Mouse (Mus musculus): ENCODE results near the gene Scaper. TPM values are rescaled to one million over a fixed set of nuclear protein-coding genes. Genes with fewer than 3 reads are reported as not detected.

Gene Scaper
- polyA plus RNA-seq, 1 experiment: 6.5 TPM

DNA sequence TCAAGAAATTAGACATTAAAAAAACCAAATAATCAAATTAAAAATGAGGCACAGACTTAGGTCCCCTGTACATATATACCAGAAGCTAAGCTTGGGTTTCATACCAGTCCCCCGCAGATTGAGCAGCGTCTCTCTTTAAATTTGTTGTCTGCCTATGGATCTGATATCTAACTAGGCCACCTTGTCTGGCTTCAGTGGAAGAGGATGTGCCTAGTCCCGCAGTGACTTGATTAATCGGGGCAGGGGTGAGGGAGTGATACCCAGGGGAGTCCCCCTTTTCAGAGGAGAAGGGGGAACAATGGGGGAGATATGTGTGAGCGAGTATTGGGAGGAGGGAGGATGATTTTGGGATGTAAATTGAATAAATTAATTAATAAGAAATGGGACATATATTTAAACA is 310.9 kb downstream of the Scaper start:
- Histone ChIP-seq H3K27ac (ENCODE audit: control insufficient read depth, insufficient read depth, low read length) (no peak overlapping the region), H3K4me3 (ENCODE audit: control insufficient read depth, insufficient read depth, low read length) (no peak overlapping the region), H3K4me1 (replicated peaks; ENCODE audit: control insufficient read depth, insufficient read depth, low read length) (no peaks in the 10 kb centered on the region), H3K36me3 (ENCODE audit: control insufficient read depth, insufficient read depth, low read length) (no peaks in the 10 kb centered on the region), H3K27me3 (ENCODE audit: control insufficient read depth, insufficient read depth, low read length) (no peaks in the 10 kb centered on the region)
- DNase-seq: no peak
- 89% methylated on average over 5 of the region's 5 CpGs for WGBS
- TF ChIP-seq CTCF (IDR thresholded peaks at IDR 0.05; ENCODE audit: borderline replicate concordance, control insufficient read depth, extremely low read depth, insufficient read depth, low read length, poor library complexity): no peak
- TF ChIP-seq POLR2A (IDR thresholded peaks at IDR 0.05; ENCODE audit: control insufficient read depth, extremely low read depth, insufficient read depth, low read length, poor library complexity): no peak

DNA sequence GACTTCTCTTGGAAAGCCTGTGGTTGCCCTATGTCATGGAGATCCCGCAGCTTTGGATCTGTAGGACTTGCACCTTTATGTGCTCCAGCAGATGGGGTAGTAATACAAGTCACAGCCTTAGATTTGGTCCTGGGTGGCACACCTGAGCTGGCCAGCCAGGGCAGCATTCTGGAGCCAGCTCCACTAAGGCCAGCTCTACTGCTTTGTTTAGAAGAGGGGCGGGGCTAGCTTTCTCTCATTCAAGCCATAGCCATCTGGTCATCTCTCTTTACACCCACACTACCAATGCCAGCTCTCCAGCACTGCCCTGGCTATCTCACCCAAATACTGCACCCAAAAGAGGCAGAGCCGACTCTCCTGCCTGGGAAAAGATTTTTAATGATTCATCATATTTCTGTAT is 323.2 kb downstream of the Scaper start:
- TF ChIP-seq CTCF (IDR thresholded peaks at IDR 0.05; ENCODE audit: borderline replicate concordance, control insufficient read depth, extremely low read depth, insufficient read depth, low read length, poor library complexity): no peak
- TF ChIP-seq POLR2A (IDR thresholded peaks at IDR 0.05; ENCODE audit: control insufficient read depth, extremely low read depth, insufficient read depth, low read length, poor library complexity): no peak
- H3K36me3 ChIP-seq (ENCODE audit: control insufficient read depth, insufficient read depth, low read length): no peaks in the 10 kb centered on the region
- no peak for DNase-seq
- H3K4me3 ChIP-seq (ENCODE audit: control insufficient read depth, insufficient read depth, low read length): no peak overlapping the region
- no peak overlapping the region for H3K27ac ChIP-seq (ENCODE audit: control insufficient read depth, insufficient read depth, low read length)
- no peaks in the 10 kb centered on the region for H3K4me1 ChIP-seq (replicated peaks; ENCODE audit: control insufficient read depth, insufficient read depth, low read length)
- no peaks in the 10 kb centered on the region for H3K27me3 ChIP-seq (ENCODE audit: control insufficient read depth, insufficient read depth, low read length)
- 86% methylated on average over 3 of the region's 3 CpGs for WGBS

DNA sequence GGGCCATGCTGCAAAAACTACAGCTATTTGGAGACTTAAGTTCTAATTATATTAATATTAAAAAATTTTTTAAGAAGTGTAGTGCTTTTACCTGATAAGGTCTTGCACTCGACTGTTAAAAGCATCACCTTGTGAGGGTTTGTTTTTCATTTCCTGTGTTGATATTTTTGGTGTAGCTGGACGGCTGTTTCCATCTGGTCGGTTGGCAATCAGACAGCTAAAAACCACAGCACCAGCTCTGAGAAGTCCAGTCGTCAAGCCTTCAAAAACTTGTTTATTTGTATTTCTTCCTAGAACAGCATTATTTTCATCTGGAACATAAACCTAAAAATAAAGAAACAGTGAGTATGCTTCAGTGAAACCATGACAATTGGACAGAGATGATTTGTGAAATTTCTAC is 328.2 kb downstream of the Scaper start:
- WGBS: 39% methylated on average over 4 of the region's 4 CpGs
- TF ChIP-seq POLR2A (IDR thresholded peaks at IDR 0.05; ENCODE audit: control insufficient read depth, extremely low read depth, insufficient read depth, low read length, poor library complexity) (no peak), CTCF (IDR thresholded peaks at IDR 0.05; ENCODE audit: borderline replicate concordance, control insufficient read depth, extremely low read depth, insufficient read depth, low read length, poor library complexity) (no peak)
- Histone ChIP-seq H3K4me3 (ENCODE audit: control insufficient read depth, insufficient read depth, low read length) (no peak overlapping the region), H3K4me1 (replicated peaks; ENCODE audit: control insufficient read depth, insufficient read depth, low read length) (no peaks in the 10 kb centered on the region), H3K36me3 (ENCODE audit: control insufficient read depth, insufficient read depth, low read length) (no peaks in the 10 kb centered on the region), H3K27me3 (ENCODE audit: control insufficient read depth, insufficient read depth, low read length) (no peaks in the 10 kb centered on the region), H3K27ac (ENCODE audit: control insufficient read depth, insufficient read depth, low read length) (no peak overlapping the region)
- DNase-seq: no peak

DNA sequence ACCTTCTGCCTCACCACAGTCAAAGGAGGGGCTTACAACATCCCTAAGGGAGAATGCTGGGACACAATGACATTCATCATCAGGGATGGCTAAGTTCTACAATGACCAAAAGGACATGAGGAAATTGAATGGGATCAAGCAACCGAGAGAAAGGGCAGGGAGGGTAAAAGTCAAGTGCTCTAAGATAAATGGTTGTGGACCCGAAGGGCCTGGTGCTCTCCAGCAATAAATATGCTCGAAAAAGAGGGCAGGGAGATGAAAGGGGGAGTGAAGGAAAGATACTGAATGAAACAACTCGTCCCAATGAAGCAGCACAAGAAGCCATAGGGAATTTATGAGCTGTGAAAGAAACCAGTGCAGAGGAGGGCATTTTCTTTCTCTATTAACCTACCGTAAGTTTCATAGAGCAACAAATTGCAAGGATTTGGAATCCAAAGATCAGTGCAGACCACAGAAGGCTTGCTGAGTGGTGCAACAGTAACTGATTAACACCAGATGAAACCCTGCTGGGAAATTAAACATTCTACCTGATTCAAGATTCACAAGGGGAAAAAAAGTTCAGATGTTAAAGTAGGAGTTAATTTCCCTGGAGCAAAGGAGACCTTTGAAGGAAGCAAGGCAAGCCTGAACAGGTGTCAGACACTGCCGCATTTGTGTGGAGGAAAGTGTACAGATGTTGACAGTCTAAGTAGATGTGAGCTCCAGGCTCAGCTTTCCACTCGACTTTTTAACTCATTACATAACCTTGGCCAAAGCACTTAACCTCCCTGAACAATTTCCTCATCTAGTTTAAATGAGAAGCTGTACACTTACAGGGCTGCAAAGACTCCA is 329.0 kb downstream of the Scaper start:
- Histone ChIP-seq H3K4me3 (ENCODE audit: control insufficient read depth, insufficient read depth, low read length) (no peak overlapping the region), H3K36me3 (ENCODE audit: control insufficient read depth, insufficient read depth, low read length) (no peaks in the 10 kb centered on the region), H3K27ac (ENCODE audit: control insufficient read depth, insufficient read depth, low read length) (no peak overlapping the region), H3K4me1 (replicated peaks; ENCODE audit: control insufficient read depth, insufficient read depth, low read length) (no peaks in the 10 kb centered on the region), H3K27me3 (ENCODE audit: control insufficient read depth, insufficient read depth, low read length) (no peaks in the 10 kb centered on the region)
- TF ChIP-seq POLR2A (IDR thresholded peaks at IDR 0.05; ENCODE audit: control insufficient read depth, extremely low read depth, insufficient read depth, low read length, poor library complexity): no peak
- TF ChIP-seq CTCF (IDR thresholded peaks at IDR 0.05; ENCODE audit: borderline replicate concordance, control insufficient read depth, extremely low read depth, insufficient read depth, low read length, poor library complexity): no peak
- WGBS: 79% methylated on average over 7 of the region's 7 CpGs
- no peak for DNase-seq

DNA sequence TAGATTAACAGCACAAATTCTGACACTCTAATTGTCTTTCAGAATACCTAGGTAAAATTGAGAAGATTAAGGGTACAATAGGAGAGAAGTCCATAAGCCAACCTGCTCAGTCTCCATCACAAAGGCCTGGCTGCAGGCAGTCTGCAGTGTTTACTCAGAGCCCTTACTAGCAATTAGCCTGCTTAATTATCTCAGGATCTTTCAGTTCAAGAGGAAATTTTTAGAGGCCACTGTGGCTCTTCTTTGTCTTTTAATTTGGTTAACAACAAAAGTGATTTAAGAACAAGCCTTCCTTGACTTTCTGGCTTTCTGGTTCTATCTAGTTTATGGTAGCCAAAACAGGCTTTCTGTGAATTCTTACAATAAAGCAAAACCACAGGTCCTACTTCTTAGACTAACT is 339.3 kb downstream of the Scaper start:
- Histone ChIP-seq H3K36me3 (ENCODE audit: control insufficient read depth, insufficient read depth, low read length) (no peaks in the 10 kb centered on the region), H3K4me1 (replicated peaks; ENCODE audit: control insufficient read depth, insufficient read depth, low read length) (no peaks in the 10 kb centered on the region), H3K27me3 (ENCODE audit: control insufficient read depth, insufficient read depth, low read length) (no peaks in the 10 kb centered on the region), H3K27ac (ENCODE audit: control insufficient read depth, insufficient read depth, low read length) (no peak overlapping the region), H3K4me3 (ENCODE audit: control insufficient read depth, insufficient read depth, low read length) (no peak overlapping the region)
- DNase-seq: no peak
- TF ChIP-seq CTCF (IDR thresholded peaks at IDR 0.05; ENCODE audit: borderline replicate concordance, control insufficient read depth, extremely low read depth, insufficient read depth, low read length, poor library complexity) (no peak), POLR2A (IDR thresholded peaks at IDR 0.05; ENCODE audit: control insufficient read depth, extremely low read depth, insufficient read depth, low read length, poor library complexity) (no peak)

DNA sequence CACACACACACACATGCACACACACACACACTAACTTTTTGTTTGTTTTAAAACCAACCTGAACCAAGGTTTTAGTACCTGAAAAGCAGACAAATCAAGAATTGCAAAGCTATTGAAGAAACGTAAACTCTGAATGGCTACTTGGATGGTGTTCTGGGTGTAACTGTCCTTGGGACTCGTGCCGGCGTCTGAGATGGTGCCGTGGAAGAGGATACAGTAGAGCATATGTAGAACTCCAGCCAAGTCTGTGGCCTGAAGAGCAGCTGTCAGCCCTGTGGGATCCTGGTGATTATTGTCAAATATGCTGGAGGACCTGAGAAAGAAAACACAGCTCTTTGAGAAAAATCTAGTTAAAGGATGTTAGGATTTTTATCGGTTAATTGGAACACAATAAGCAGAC is 351.8 kb downstream of the Scaper start:
- 97% methylated on average over 6 of the region's 6 CpGs for WGBS
- no peak overlapping the region for H3K4me3 ChIP-seq (ENCODE audit: control insufficient read depth, insufficient read depth, low read length)
- H3K27ac ChIP-seq (ENCODE audit: control insufficient read depth, insufficient read depth, low read length): no peak overlapping the region
- H3K4me1 ChIP-seq (replicated peaks; ENCODE audit: control insufficient read depth, insufficient read depth, low read length): no peaks in the 10 kb centered on the region
- H3K27me3 ChIP-seq (ENCODE audit: control insufficient read depth, insufficient read depth, low read length): no peaks in the 10 kb centered on the region
- DNase-seq: no peak
- TF ChIP-seq POLR2A (IDR thresholded peaks at IDR 0.05; ENCODE audit: control insufficient read depth, extremely low read depth, insufficient read depth, low read length, poor library complexity) (no peak), CTCF (IDR thresholded peaks at IDR 0.05; ENCODE audit: borderline replicate concordance, control insufficient read depth, extremely low read depth, insufficient read depth, low read length, poor library complexity) (no peak)
- no peaks in the 10 kb centered on the region for H3K36me3 ChIP-seq (ENCODE audit: control insufficient read depth, insufficient read depth, low read length)

All from thymus, adult 2 months (tissue).